Mouse (Mus musculus): ENCODE data around the gene Epx.
"Not testable (repeated sequence)": the region's sequence is repeated elsewhere in the genome, so short reads cannot be mapped to it uniquely, and the experiment has no call there.

Gene Epx

DNA sequence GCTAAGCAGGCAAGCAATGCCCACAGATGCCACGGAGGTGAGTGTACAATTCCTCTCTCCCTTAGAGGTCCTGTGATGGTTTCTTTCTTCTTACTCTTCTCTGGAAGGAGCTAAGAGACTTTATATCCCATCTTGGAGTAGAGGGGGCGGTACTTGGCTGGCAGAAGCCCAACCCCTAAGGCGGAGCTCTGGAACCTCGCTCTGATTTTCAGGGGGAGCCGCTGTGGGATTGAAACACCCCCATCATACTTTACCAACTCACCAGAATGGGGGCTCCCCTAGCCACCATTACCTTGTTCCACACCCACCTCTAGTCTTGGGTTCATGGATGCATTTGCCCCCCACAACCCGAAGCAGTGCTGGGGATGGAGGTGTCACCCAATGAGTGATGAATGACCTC, at the start of gene Epx:
Gene Epx, minus strand, starts transcription at position 101 of the 400 bp plus-strand sequence.
- no peak for DNase-seq (ENCODE audit: extremely low spot score, low spot score)

DNA sequence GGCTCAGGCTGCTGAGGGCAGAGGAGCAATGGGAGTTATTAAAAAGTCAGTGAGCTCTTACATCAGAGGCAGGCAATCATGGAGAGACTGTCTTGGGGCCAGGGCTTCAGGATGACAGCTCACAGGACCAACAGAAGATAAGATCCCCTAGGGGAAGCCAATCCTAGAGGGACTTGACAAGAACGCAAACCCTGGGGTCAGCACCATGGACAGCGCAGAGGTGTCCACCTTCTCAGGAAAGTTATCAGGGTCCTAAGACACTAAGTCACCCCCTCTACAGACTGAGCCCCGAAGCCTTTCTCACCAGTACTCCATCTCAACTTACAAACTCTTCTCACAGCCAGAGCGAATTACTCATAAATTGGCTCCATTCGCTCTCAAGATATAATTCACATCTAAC, 45.6 kb upstream of the Epx start, which contains the start of gene Olfr464:
Gene Olfr464, minus strand, starts transcription at position 2 of the 400 bp plus-strand sequence.
- DNase-seq (ENCODE audit: extremely low spot score, low spot score) = peak; percentile 55

DNA sequence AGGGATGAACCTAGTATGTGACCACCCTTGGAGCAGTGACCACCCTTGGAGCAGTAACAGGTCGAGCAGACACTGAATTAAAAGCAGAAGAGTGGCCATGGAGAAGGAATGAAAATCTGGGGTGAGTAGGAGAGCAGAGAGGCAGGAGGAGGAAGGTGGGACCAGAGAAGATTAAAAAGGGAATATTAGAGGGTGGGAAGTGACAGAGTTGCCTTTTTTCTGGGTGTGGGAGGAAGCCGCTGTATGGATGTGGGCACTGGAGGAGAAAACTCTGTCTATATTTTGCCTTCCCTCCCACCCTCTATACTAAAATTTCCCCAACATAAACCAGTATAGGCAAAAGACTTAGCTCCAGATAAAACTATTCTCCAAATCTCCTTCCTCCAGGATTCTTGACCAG, 45.0 kb upstream of the Epx start:
- DNase-seq (ENCODE audit: extremely low spot score, low spot score) = no peak

DNA sequence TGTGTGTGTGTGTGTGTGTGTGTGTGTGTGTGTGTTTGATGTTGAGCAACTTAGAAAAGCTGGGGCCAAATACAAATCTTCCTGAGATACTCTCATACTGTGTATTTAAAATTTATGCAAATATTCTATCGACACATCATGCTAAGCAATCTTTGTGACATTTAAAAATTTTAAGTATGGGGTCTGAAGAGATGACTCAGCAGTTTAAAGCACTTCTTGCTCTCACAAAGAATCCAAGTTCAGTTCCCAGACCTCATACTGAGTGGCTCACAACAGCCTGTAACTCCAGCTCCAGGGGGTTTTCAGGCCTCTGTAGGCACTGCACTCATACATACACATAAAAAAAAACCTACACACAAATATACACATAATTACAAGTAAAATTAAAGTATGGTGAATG, 40.7 kb upstream of the Epx start:
- DNase-seq (ENCODE audit: extremely low spot score, low spot score) = no peak

DNA sequence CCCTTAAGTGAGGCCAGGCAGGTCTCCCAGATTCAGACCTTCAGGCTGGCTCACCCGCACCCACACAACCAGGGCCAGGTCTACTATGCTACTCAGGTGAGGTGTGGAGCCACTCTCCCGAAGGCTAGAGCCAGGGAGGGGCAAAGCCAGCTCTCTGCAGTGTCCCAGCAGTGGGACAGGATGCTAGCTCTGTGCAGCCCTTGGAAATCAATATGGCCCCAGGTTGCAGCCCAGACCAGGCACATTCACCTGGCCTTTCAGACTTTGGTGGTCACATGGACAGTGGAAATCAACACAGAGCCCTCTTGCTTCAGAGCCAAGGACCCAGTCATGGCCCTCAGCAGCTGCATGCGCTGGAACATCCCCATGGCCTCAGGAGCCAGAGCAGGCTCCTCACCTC, 29.0 kb upstream of the Epx start:
- DNase-seq (ENCODE audit: extremely low spot score, low spot score) = no peak

DNA sequence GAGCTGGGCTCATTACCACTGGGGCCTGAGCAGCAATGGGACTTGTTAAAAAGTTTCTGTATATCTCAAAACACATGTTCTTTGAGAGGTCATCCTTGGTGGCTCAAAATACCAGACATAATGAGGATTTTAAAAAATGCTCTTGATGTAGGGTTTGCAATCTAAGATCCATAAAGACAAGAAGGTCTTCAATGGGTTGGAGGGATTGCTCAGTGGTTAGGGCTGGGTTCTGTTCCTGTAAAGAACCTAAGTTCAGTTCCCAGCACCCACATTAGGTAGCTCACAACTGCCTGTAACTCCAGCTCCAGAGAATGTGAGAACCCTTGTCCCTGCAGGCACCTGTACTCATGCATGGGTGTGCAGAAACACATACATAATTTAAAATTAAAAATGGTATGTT, 22.0 kb upstream of the Epx start, which contains the start of gene Olfr463:
Gene Olfr463, minus strand, starts transcription at position 101 of the 400 bp plus-strand sequence.
- no peak for DNase-seq (ENCODE audit: extremely low spot score, low spot score)

DNA sequence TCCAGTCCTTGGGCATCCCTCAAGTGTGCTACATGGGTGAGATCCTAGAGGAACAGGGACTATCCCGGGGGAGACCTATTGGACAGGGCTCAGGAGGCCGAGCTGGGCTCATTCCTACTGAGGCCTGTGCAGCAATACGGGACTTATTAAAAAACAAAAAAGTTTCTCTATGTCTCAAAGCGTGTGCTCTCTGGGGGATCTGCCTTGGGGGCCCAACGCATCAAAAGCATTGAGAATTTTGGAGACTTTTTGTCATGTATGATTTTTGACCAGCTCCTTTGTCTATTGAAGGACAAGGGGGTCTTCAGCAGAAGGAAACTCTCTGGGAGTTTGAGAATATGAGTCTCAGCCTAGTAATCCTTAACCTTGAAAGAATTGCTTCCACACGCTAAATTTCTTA, 16.8 kb upstream of the Epx start, which contains the start of gene Olfr462:
Gene Olfr462, minus strand, starts transcription at position 101 of the 400 bp plus-strand sequence.
- no peak for DNase-seq (ENCODE audit: extremely low spot score, low spot score)

DNA sequence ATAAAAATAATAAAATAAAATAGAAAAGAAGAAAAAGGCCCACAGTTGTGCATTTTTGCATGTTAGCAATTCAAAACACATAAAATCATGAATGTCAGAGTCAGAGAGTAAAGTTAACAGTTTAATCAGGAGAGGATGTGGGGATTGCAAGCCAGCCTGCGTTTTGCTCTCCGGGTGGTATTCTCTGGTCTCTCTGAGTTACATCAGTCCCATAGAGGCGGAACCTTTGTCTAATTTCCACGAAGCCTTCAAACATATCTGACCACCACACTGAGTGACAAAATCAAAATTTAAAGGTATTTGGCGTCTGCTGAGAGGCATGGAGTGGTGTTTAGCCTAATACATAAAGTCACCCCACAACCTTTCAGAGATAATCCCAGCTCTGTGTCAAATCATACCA, 9.5 kb upstream of the Epx start:
- no peak for DNase-seq (ENCODE audit: extremely low spot score, low spot score)

DNA sequence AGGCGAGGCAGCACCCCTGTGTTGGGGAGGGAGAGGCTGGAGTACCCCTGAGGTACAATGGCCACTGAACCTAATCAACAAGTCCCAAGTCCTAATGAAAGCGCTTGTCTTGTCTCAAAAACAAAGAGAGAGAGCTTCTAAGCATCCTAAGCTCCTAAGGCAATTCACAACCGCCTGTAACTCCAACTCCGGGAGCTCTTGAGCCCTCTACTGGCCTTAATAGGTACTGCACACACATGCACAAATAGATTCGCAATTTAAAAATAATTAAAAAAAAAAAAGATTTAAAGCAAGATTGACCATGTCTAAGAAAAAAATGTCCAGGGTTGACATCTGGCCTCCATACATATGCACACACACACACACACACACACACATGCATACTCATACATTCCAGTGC, 8.2 kb upstream of the Epx start:
- DNase-seq (ENCODE audit: extremely low spot score, low spot score) = no peak

DNA sequence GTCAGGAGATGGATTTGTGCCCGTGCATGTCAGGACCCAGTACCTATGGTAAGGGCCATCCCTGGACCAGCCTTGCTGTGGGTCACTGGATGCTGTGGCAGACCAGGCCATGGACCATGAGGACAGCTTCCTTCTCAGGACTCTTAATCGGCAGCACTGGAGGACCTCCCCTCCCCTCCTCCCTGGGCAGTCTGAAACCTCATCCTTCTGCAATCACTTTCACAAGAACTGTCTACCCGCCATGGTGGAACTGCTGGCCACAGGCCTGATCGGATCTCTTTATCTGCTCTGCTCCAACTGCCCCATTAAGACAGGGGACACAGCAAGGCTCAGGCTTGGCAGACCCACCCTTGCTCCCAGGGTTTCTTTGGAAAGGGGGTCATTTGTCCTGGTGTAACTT, 6.4 kb upstream of the Epx start:
- DNase-seq (ENCODE audit: extremely low spot score, low spot score) = no peak

DNA sequence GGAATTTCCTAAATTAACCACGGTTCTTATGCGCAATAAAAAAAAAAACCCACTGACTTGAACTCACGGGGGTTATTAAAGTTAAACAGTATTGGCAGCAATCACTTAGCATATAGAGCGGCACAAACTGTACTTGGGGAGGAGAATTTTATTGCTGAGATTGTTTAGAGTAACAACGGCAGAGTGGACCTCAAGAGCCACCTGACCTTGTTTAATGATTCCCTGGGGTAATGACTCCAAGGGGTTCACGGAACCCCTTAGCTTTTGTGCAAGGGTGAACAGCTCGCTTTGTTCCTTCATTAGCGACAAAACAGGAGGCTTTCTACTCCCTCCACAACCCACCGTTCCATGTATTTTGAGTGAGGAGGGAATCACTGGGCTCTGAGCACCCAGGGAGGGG, 4.5 kb upstream of the Epx start:
- DNase-seq (ENCODE audit: extremely low spot score, low spot score) = no peak

DNA sequence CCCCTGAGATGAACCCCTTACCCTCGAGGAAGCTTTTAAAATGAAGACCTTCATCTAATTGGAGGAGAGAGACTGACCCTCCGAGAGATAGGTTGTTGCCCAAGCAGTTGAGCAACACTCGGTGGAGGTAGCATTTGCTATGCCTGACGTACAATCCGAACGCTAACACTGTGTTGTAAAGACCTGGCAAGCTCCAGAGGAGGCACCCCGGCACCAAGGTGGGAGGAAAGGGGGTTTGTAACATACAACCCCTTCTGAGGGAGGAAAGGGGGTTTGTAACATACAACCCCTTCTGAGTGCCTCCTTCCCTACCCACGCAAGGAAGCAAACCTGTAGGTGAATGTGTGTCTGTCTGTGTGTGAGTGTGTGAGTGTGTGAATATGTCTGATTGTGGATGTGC, 3.6 kb downstream of the Epx start:
- no peak for DNase-seq (ENCODE audit: extremely low spot score, low spot score)

DNA sequence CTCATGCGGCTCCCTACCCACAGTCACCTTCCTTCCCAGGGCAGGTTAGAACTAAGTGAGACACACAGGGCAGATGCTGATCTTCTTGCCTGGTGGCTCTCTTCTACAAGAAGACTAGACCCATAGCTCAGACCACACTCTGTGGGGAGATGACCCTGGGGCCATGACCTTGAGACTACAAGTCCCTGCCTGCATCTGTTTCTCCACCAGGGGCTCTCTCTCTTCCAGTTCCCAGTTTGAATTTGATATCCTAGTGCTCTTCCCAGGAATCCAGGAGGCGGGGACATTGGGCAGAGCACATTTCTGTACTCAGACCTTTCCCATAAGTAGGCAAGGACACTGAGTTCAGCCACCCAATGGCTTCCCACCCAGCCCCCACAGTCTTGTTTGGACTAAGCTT, 5.2 kb downstream of the Epx start:
- DNase-seq (ENCODE audit: extremely low spot score, low spot score) = no peak

DNA sequence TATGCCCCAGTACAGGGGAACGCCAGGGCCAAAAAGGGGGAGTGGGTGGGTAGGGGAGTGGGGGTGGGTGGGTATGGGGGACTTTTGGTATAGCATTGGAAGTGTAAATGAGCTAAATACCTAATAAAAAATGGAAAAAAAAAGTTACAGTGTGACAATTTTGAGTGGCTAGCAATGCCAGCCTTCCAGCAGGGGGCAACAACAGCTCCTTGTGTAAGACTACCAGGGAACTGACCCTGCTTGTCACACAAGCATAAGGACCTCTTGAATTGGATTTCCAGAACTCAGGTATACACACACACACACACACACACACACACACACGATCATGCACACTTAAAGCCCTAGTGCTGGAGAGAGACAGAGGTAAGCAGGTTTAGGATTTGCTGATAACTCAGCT, 8.4 kb downstream of the Epx start:
- not testable (repeated sequence) for DNase-seq (ENCODE audit: extremely low spot score, low spot score)

DNA sequence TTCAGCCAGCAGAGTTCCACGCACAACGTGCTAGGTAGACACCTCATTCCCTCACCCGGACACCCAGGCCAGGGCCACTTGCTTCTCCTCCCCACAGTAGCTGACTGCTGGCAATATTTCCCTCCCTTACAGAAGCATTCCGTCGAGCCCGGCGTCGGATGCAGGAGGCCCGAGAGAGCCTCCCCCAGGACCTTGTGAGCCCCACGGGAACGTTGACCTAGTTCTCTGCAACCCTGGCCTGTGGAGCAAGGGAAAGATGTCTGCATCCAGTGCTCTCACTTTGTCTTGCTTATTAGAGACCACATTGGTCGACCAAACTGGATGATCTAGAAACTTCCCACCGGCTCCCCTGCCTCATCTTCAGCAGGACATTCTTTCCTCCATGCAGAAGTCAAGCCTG, 12.5 kb downstream of the Epx start:
- no peak for DNase-seq (ENCODE audit: extremely low spot score, low spot score)

DNA sequence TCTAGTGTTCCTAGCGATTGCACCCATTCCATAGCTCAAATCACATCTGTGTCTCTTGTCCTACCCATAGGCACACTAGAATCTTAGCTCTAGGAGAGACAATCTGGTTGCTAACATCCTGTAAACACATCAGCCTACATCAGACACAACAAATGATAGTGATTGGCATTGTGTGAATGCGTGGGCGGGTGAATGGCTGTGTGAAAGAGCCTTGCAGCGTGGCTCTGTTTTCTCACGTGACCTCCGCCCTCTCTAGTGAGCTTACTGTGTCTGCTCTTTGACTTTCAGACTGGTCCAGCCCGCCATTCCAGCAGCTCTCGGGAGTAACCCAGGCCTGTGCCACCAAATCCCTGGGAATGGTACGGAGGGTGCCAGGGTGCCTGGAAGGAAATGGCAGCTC, 14.9 kb downstream of the Epx start:
- DNase-seq (ENCODE audit: extremely low spot score, low spot score) = no peak

DNA sequence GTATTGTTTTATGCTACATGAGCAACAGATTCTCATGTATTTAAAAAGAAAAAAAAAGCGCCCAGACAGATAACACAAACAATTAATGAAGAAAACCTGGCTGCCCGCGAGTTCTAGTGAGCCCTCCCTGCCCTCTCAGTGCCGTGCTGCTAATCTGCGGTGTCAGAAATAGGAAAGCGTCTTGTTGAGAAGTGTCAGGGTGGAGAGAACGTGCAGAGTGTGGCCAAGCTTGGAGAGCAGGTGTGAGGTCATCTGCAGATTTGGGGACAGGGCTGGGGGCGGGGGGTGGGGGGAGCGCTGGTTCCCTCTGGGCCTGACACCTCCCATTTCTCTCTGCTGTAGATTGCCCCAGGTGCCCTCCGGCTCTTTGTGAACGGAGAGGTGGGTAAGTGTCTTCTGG, 16.1 kb downstream of the Epx start:
- DNase-seq (ENCODE audit: extremely low spot score, low spot score) = no peak

DNA sequence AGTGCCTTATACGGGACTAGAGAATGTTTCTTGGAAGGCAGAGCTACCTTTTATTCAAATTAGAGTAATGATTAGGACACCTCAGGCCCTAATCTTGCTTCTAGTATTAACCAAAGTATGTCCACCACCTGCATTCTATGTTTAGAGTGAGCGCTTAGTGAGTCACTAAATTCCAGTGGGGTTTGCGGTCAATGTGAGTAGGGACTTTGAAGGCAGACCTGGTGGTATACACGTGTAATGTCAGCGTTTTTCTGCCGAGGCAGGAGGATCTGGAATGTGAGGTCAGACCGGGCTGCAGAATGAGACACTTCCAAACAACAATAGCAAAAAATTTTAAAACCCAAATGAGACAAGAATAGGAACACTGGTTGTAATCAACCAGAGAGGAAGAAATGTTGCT, 20.8 kb downstream of the Epx start:
- no peak for DNase-seq (ENCODE audit: extremely low spot score, low spot score)

DNA sequence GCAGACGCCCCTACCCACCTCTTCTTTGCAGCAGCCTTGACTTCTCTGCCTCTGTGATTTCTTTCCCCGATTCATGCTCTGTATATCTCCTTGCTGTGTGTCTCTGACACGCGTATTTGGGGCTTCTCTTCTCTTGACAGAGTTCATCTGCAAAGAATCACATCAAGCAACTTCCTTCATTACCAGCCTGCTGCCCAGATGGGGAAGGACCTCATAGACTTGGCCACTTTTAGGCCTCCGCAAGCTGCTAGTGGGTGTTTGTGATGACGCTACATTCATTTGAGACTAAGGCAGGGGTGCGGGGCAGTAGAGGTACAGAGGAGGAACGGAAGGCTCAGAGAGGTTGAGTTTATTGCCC, 21.8 kb downstream of the Epx start:
- DNase-seq (ENCODE audit: extremely low spot score, low spot score) = no peak

DNA sequence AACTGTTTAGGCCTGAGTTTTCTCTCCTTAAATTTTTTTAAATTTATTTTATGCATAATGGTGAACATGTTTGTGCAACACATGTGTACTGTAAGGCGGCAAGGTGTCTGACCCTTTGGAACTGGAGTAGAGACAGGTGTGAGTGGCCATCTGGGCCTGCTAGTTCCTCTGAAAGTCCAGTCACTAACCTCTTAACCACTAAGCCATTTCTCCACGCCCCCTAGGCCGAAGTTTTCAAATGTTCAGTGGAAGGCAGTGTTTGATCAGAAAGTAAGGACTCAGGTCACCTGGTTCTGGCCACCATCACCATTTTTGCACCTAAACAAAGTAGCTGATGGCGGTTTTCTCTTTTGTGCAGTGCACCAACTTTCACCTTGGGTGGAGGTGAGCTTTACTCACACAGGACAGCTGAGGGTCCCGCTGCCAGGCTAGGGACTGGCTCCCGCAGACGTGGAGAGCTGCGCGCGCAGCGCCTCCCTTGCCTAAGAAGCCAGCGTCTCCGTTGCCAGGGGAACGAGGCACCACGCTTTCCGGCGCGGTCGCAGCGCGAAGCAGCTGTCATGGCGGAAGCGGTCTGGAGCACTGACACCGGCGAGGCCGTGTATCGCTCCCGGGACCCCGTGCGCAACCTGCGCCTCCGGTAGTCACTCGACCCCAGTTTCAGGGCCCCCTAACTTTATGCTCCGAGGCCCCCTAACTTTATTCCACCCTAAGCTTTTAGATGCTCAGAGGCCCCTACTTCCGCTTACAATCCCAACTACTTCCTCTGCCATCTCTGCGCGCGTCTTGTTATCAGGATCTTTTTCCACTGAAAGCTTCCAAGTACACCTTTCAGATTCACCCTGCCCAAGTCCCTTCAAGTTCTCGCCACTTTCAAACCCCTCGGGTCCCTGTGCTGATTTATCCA, 22.4 kb downstream of the Epx start, which contains the start of gene Mks1:
Gene Mks1, plus strand, starts transcription at position 526 of the 907 bp plus-strand sequence.
- peak; percentile 96 for DNase-seq (ENCODE audit: extremely low spot score, low spot score)

DNA sequence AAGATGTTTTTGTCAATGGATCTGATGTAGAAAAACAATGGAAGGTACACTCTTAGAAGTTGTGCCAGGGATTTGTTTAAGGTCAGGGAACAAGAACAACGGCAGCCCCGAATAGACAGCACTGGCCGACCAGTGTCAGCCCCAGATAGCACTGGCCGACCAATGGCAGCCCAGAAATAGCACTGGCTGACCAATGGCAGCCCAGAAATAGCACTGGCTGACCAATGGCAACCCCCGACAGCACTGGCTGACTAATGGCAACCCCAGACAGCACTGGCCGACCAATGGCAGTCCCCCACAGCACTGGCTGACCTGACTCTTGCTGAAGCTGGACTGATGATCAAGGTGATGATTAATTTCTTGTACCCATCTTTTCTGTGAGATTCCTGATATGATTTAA, 27.5 kb downstream of the Epx start:
- no peak for DNase-seq (ENCODE audit: extremely low spot score, low spot score)

DNA sequence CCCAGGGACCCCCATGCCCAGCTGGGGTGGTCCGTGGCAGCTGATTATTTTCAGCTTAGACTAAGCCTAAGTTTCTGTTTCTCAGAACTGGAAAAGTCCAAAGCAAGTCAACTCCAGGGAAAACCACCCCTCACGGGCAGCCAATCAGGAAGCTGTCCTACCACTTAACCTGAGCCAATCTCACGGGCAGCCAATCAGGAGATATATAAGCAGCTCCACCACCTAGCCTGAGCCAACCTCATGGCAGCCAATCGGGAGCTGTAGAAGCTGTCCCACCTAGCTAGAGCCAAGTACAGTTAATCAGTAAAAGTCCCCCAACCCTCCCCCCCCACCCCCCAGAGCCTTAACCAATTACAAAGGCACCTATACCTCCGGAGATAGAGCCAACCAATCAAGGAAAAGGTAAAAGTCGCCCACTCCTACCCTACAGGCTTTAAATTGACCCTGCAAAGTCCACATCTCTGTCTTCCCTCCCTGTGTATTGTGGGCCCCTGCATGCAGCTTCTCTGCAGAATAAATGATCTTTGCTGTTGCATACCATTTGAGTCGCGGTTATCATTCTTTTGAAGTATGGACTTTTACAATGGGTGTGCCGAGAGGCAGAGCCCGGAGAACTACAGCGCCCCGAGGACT, 28.3 kb downstream of the Epx start:
- no peak for DNase-seq (ENCODE audit: extremely low spot score, low spot score)

DNA sequence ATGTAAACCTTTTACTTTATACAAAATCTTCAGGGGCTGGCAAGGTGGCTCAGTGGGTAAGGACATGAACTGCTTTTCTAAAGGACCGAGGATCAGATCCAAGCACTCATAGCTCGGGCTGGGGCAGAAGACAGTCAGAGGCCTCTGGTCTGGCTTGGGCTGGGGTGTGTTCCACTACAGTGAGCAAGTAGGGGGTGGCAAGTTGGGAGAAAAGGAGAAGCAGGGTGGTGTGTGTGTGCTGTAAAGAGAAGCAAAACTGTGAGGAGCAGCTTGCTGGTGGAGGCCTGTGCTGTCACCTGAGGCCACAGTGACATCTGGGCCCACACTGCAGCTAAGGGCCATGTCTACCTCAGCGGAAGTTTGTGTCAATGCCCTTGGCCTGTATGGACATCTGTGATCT, 33.9 kb downstream of the Epx start:
- DNase-seq (ENCODE audit: extremely low spot score, low spot score) = no peak
